Mouse (Mus musculus): ENCODE measurements at regions not wholly inside any gene's neighbourhood (a gene's known extent, or its start where the extent isn't known, plus 50 kb on each side); places are given as distances from the start of the nearest gene placed in this dataset.

GRCm38 (mm10) chr12:6022490-6022889, 647.0 kb upstream of the Klhl29 start:
- TF ChIP-seq CTCF (IDR thresholded peaks at IDR 0.05; ENCODE audit: borderline replicate concordance, extremely low read depth, insufficient read depth, insufficient read length) (no peak), POLR2A (IDR thresholded peaks at IDR 0.05; ENCODE audit: borderline replicate concordance, extremely low read depth, insufficient read depth, insufficient read length, poor library complexity, severe bottlenecking) (no peak)

Data from brain, embryonic 14.5 days (tissue).